Mouse (Mus musculus): Measurements from ENCODE around the gene Tacc3. TPM values are rescaled to one million over a fixed set of nuclear protein-coding genes. Genes with fewer than 3 reads are reported as not detected.

Tacc3 gene
- polyA plus RNA-seq, 1 experiment from 2014 or later: 205 TPM

DNA sequence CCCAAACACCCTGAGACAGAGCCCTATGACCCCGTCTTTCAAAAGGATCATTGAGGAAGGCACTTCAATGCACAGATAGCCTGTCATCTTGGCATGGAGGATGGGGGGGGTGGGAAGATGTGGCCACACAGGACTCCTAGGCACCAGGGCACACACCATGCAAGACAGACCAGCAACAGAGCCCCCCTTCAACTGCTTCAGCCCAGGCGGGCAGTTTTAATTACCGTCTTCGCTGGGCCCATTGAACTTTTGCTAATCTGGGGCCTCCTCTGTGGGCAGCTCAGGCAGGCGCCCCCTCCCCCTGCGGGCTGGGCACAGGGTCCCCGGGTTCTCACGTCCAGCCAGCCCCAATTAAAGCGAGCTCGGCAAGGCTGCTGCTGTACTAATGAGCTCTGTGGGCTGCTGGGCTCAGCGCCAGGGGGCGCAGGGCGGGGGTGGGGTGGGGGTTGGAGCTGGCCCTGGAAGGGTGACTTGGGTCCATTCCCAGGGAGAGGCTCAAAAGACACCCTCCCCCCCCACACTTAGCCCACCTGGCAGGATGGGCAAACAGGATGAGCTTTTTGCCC, 40.1 kb downstream of the Tacc3 start:
- Histone ChIP-seq H3K4me3 (no peak overlapping the region), H3K27ac (replicated peaks) (peak overlapping the region; percentile 52), H3K9ac (replicated peaks) (no peak overlapping the region), H3K4me1 (peaks cover 88% of the 10 kb centered on the region), H3K4me2 (replicated peaks) (0 out of 2 replicates have a peak overlapping the region, but pooled peaks have one; percentile 13), H3K36me3 (no peaks in the 10 kb centered on the region), H3K9me3 (no peaks in the 10 kb centered on the region), H3K27me3 (peaks cover 94% of the 10 kb centered on the region)
- ATAC-seq (ENCODE audit: low FRiP score, low read depth): peak; percentile 13; the same call in 1 of the 2 replicates
- 9% methylated on average over 12 of the region's 13 CpGs for WGBS

DNA sequence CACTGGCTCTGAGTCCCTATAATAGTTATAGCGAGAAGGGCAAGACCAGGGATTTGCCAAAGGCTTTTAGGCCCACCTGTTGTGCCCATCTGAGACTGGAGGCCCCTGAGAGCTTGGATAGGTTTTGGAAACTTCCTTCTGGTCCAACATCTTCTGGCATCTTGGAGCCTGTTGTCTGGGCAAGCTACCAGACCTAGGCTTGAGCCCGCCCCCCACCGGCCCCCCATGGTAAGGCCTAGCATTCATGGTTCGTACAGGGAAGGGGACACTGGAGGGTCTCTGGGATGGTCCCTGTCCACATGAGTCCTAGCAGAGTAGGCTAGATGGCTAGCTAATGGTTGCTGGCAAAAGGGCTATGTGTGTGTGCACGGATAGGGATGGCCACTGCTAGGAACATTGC, 40.7 kb downstream of the Tacc3 start:
- Histone ChIP-seq H3K4me2 (replicated peaks) (no peak overlapping the region), H3K36me3 (no peaks in the 10 kb centered on the region), H3K4me3 (no peak overlapping the region), H3K9ac (replicated peaks) (no peak overlapping the region), H3K27ac (replicated peaks) (peak overlapping the region; percentile 52), H3K9me3 (no peaks in the 10 kb centered on the region), H3K4me1 (peaks cover 86% of the 10 kb centered on the region), H3K27me3 (peaks cover 92% of the 10 kb centered on the region)
- no peak for ATAC-seq (ENCODE audit: low FRiP score, low read depth)
- 83% methylated on average over 5 of the region's 5 CpGs for WGBS

DNA sequence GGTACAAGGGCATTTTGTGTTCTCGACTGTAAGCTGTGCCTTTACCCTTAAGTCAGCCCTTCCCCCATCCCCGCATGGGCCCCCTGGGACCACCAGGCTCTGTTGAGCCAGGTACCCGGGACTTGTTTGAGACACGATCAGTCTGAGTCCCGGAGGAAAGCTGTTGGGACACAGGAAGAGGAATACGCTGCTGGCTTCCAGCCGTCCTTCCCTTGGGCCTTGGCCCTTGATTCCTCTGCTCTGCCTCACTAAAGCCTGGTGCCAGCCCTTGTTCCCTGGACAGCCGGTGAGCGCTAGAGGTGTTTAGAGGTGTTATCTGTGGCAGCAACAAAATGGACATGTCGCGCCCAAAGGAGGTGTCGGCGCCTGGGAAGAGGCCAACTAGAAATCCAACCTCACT, 42.1 kb downstream of the Tacc3 start:
- no peak overlapping the region for H3K9ac ChIP-seq (replicated peaks)
- H3K36me3 ChIP-seq: no peaks in the 10 kb centered on the region
- H3K27ac ChIP-seq (replicated peaks): no peak overlapping the region
- ATAC-seq (ENCODE audit: low FRiP score, low read depth): no peak
- WGBS: 50% methylated on average over 13 of the region's 13 CpGs
- peaks cover 86% of the 10 kb centered on the region for H3K4me1 ChIP-seq
- H3K4me2 ChIP-seq (replicated peaks): no peak overlapping the region
- H3K27me3 ChIP-seq: peaks cover 82% of the 10 kb centered on the region
- H3K9me3 ChIP-seq: no peaks in the 10 kb centered on the region
- no peak overlapping the region for H3K4me3 ChIP-seq

DNA sequence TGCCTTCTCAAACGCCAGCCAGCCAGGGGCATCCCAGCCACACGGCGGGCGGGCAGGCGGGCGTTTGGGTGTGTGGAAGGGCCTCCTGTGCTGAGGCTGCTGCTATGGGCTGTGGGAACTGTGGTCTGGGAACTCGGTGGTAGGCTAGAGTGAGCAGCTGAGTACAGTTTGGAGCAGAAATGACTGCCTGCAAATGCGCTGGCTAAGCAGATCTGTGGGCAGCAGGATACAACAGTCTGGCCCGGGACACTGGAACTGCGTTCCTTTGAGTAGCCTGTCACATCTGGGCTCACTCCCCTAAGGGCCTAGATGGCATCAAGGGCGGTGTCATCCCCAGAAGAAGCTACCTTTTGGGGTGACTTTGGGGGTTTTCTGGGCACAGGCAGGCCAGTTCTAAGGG, 43.9 kb downstream of the Tacc3 start:
- no peaks in the 10 kb centered on the region for H3K36me3 ChIP-seq
- WGBS: 89% methylated on average over 11 of the region's 11 CpGs
- H3K27me3 ChIP-seq: peaks cover 78% of the 10 kb centered on the region
- no peaks in the 10 kb centered on the region for H3K9me3 ChIP-seq
- H3K4me2 ChIP-seq (replicated peaks): no peak overlapping the region
- no peak for ATAC-seq (ENCODE audit: low FRiP score, low read depth)
- H3K27ac ChIP-seq (replicated peaks): no peak overlapping the region
- H3K9ac ChIP-seq (replicated peaks): no peak overlapping the region
- no peak overlapping the region for H3K4me3 ChIP-seq
- H3K4me1 ChIP-seq: peaks cover 86% of the 10 kb centered on the region

DNA sequence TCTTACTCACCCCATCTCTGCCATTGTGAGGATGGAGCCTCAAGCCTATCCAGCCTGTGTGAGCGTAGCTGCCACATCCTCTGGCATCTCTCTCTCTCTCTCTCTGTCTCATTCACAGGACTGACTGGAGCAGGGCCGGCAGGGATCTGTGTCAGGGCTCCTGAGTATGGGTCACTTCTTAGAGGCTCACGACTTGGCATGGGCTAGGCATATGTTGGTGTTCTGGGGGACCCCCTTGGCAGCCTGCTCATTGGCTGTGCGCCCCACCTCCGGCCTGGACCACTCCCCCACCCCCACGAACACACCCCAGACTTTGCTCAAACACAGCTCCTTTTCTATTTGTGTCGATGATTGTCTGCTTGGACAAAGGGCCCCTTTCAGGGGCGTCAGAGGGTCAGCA, 46.1 kb downstream of the Tacc3 start:
- 17% methylated on average over 8 of the region's 8 CpGs for WGBS
- Histone ChIP-seq H3K9ac (replicated peaks) (peak overlapping the region; percentile 17; the same call in 1 of the 2 replicates), H3K9me3 (no peaks in the 10 kb centered on the region), H3K4me3 (no peak overlapping the region), H3K4me1 (peaks cover 64% of the 10 kb centered on the region), H3K36me3 (no peaks in the 10 kb centered on the region), H3K27me3 (peaks cover 76% of the 10 kb centered on the region), H3K27ac (replicated peaks) (peak overlapping the region; percentile 84), H3K4me2 (replicated peaks) (no peak overlapping the region; the same call in 1 of the 2 replicates)
- no peak for ATAC-seq (ENCODE audit: low FRiP score, low read depth)

DNA sequence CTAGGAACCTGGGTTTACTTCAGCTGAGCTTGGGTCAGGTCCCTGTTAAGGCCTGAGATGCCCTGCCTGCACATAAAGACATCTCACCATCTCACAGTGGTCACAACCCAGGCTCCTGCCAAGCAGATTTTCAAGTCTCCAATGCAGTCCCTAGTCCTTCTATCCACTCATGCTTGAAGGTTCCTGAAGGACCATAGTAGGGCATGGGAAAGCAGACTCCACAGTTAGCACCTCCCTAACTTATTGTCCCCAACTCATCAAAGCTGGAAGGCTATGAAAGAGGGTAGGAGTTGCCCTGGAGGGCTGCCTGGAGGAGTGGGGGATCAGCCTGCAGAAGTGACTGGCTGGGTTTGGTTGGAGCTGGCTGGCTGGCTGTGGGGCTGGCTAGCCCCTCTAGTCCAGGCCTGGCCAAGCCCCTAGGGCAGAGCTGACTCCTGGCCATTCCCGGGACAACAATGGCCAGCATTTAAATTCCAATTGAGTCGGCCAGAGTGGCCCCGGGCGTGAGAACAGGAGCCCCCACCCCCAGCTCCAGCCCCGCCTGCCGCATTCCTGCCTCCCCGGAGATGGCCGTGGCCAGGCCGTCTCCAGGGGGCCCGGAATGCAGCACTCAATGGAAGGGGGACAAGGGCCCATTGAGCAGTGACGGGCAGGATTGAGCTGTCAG, 47.1 kb downstream of the Tacc3 start:
- 2% methylated on average over 11 of the region's 11 CpGs for WGBS
- Histone ChIP-seq H3K9ac (replicated peaks) (0 out of 2 replicates have a peak overlapping the region, but pooled peaks have one; percentile 21), H3K27me3 (peaks cover 73% of the 10 kb centered on the region), H3K9me3 (no peaks in the 10 kb centered on the region), H3K36me3 (no peaks in the 10 kb centered on the region), H3K4me3 (no peak overlapping the region), H3K4me2 (replicated peaks) (peak overlapping the region; percentile 25), H3K27ac (replicated peaks) (peak overlapping the region; percentile 84), H3K4me1 (peaks cover 56% of the 10 kb centered on the region)
- ATAC-seq (ENCODE audit: low FRiP score, low read depth): peak; percentile 88

DNA sequence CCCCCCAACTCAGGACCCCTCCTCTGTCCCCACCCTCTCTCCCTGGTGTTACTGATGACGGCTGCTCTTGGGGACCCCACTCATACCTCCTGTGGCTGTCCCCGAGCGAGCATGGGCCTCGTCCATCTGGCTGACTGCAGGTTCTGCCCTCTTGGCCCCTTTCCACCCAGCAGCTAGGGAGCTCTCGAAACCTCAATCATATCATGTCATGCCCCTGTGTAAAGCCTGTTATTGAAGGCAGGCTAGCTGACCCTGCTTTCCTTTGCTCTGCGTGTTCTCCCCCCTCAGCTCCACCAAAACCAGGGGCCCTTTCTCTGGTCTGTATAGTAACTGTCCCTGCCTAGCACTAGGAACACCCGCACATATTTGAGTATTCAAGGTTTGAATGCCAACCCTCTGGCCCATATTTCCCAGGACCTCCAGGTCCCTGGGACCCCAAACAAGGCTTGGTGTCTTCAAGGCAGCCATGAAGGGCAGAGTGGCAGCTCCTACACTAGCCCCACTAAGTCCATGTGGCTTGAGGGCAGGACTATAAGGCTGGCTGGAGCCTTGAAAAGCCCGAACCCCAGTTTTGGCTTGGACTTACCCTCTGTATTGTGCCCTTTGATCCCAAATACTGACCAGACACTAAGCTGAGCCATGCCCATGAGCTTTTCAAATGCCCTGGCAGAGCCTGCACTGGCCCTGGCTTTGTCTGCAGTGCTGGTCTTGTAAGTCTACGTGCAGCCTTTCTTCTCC, 47.9 kb downstream of the Tacc3 start:
- H3K27ac ChIP-seq (replicated peaks): peak overlapping the region; percentile 84
- no peaks in the 10 kb centered on the region for H3K9me3 ChIP-seq
- peaks cover 73% of the 10 kb centered on the region for H3K27me3 ChIP-seq
- H3K4me2 ChIP-seq (replicated peaks): peak overlapping the region; percentile 25
- ATAC-seq (ENCODE audit: low FRiP score, low read depth): no peak; the same call in 1 of the 2 replicates
- no peak overlapping the region for H3K4me3 ChIP-seq
- H3K36me3 ChIP-seq: no peaks in the 10 kb centered on the region
- peaks cover 49% of the 10 kb centered on the region for H3K4me1 ChIP-seq
- WGBS: 14% methylated on average over 9 of the region's 9 CpGs
- H3K9ac ChIP-seq (replicated peaks): no peak overlapping the region; the same call in 1 of the 2 replicates

DNA sequence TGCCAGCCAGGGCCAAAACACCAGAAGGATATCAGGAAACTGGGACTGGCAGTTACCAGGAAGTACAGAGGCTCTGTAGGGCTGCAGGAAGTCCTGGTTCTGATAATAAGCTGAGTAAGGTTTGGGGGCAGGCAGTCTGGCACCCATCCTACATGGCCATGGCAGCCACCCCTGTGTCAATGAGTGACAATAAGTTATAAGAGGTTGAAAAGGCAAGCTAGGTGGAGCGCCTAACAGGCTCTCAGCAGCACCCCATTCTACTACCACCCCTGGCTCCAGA, 48.4 kb downstream of the Tacc3 start:
- H3K4me1 ChIP-seq: peaks cover 45% of the 10 kb centered on the region

DNA sequence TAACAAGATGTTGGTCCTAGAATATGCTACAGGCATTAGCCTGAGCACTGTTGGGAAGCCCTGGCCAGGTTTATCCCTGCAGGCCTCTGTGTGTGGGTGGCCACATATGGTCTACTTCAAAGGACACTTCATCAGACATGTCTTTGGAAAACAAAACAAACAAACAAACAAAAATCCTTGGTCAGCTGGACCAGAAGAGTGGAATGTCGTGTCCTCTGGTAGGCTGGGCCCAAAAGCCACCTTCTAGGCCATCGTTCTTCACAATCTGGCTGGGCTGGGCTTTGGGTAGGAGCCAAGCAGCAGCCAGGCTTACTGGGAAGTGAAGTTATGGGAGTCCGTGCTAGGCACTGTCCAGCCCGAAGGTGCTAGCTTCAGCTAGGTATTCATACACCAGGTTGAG, 49.2 kb downstream of the Tacc3 start:
- H3K4me2 ChIP-seq (replicated peaks): no peak overlapping the region
- H3K9me3 ChIP-seq: no peaks in the 10 kb centered on the region
- H3K4me3 ChIP-seq: no peak overlapping the region
- 87% methylated on average over 4 of the region's 4 CpGs for WGBS
- no peaks in the 10 kb centered on the region for H3K36me3 ChIP-seq
- H3K4me1 ChIP-seq: peaks cover 41% of the 10 kb centered on the region
- H3K27me3 ChIP-seq: peaks cover 66% of the 10 kb centered on the region
- no peak overlapping the region for H3K9ac ChIP-seq (replicated peaks)
- ATAC-seq (ENCODE audit: low FRiP score, low read depth): no peak
- no peak overlapping the region for H3K27ac ChIP-seq (replicated peaks)

More for the DNA sequence above, 48.4 kb downstream of the Tacc3 start:
- Histone ChIP-seq H3K9ac (replicated peaks) (no peak overlapping the region; the same call in 1 of the 2 replicates), H3K9me3 (no peaks in the 10 kb centered on the region), H3K4me3 (no peak overlapping the region), H3K27ac (replicated peaks) (peak overlapping the region; percentile 84), H3K27me3 (peaks cover 70% of the 10 kb centered on the region), H3K36me3 (no peaks in the 10 kb centered on the region), H3K4me2 (replicated peaks) (no peak overlapping the region)
- 100% methylated on average over 1 of the region's 1 CpGs for WGBS
- no peak for ATAC-seq (ENCODE audit: low FRiP score, low read depth)

DNA sequence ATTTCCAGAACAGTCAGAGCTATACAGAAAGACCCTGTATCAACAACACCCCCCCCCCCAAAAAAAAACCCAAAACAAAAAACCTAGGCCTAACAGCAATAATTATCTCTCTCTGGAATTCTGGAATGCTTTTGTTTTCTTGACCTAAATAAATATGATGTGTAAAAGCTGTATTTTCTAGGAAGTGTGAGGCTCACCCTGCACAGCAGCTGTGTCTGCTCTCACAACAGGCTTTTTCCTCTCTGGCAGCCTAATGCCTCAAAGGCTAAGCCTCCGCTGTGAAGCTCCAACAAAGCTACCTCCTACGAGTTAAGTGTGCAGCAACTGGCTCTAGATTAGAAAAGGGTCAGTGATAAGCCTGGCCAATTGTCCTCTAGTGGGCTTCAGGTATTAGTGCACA, 51.1 kb downstream of the Tacc3 start:
- WGBS: 18% methylated on average over 2 of the region's 2 CpGs
- H3K4me2 ChIP-seq (replicated peaks): no peak overlapping the region
- ATAC-seq (ENCODE audit: low FRiP score, low read depth): no peak

DNA sequence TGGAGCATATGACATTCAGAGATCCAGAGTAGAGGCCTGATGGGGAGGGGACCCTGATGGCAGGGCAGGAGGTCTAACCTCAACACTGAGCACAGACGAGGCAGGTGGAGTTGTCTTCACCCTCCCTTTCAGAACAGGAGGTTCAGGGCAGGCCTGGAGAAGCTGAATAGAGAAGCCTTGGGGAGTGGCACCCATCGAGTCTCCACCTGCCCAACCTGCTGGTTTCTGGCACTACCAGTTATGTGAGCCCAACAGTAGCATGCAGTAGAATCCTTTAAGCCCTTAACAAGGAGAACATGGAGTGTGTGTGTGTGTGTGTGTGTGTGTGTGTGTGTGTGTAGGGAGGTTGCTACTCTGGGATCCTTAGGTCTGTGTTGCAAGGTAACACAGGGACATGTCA, 54.6 kb downstream of the Tacc3 start:
- Histone ChIP-seq H3K9ac (replicated peaks) (no peak overlapping the region), H3K4me1 (peaks cover 8% of the 10 kb centered on the region; the same call in 1 of the 2 replicates), H3K9me3 (no peaks in the 10 kb centered on the region), H3K4me2 (replicated peaks) (no peak overlapping the region), H3K36me3 (no peaks in the 10 kb centered on the region), H3K4me3 (no peak overlapping the region), H3K27me3 (peaks cover 83% of the 10 kb centered on the region), H3K27ac (replicated peaks) (no peak overlapping the region)
- WGBS: 78% methylated on average over 2 of the region's 2 CpGs
- ATAC-seq (ENCODE audit: low FRiP score, low read depth): no peak

More for the DNA sequence above, 51.1 kb downstream of the Tacc3 start:
- H3K27me3 ChIP-seq: peaks cover 68% of the 10 kb centered on the region
- peaks cover 31% of the 10 kb centered on the region for H3K4me1 ChIP-seq
- no peaks in the 10 kb centered on the region for H3K9me3 ChIP-seq
- H3K9ac ChIP-seq (replicated peaks): no peak overlapping the region
- H3K4me3 ChIP-seq: no peak overlapping the region
- no peak overlapping the region for H3K27ac ChIP-seq (replicated peaks)
- H3K36me3 ChIP-seq: no peaks in the 10 kb centered on the region

DNA sequence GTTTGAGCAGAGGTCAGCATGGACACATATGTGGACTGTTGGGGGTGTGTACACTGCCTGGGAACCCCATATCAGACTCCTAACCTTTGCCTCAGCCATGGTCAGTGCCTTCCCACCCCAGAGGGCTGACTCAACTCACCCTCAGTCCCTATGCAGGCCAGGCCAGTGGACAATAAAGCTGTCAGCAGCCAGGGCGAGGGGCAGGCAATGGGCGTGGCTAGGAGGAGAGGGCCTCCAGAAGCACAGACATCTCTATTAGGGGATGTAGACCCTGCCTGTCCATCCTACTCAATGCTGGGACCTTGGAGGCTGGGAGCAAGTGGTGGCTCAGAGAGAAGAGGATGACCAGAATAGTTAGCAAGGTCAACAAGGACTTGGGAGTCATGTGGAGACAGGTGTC, 57.3 kb downstream of the Tacc3 start:
- Histone ChIP-seq H3K4me3 (no peak overlapping the region), H3K27me3 (peaks cover 84% of the 10 kb centered on the region), H3K9ac (replicated peaks) (no peak overlapping the region), H3K36me3 (no peaks in the 10 kb centered on the region), H3K4me2 (replicated peaks) (no peak overlapping the region), H3K27ac (replicated peaks) (no peak overlapping the region), H3K4me1 (peaks cover 13% of the 10 kb centered on the region), H3K9me3 (no peaks in the 10 kb centered on the region)
- WGBS: 46% methylated on average over 2 of the region's 2 CpGs
- ATAC-seq (ENCODE audit: low FRiP score, low read depth): no peak
